Mouse (Mus musculus) heart, adult 10 weeks (tissue): ENCODE data around the gene Hist1h2bl. TPM values are rescaled to one million over a fixed set of nuclear protein-coding genes. Genes with fewer than 3 reads are reported as not detected.

Source experiments
- polyA plus RNA-seq: library from polyadenylated mRNA; stranded (reverse); fragments of 350-450 nt; fragmentation: Illumina TruSeq; extraction: RNeasy Lipid Tissue Mini Kit (QIAGEN cat#74804); gene quantifications from one replicate; pipeline ENCODE4 v1.2.3, GENCODE M21; 2014; ENCODE audit warnings: low read depth, low replicate concordance

The Hist1h2bl gene
- not detected for polyA plus RNA-seq

DNA sequence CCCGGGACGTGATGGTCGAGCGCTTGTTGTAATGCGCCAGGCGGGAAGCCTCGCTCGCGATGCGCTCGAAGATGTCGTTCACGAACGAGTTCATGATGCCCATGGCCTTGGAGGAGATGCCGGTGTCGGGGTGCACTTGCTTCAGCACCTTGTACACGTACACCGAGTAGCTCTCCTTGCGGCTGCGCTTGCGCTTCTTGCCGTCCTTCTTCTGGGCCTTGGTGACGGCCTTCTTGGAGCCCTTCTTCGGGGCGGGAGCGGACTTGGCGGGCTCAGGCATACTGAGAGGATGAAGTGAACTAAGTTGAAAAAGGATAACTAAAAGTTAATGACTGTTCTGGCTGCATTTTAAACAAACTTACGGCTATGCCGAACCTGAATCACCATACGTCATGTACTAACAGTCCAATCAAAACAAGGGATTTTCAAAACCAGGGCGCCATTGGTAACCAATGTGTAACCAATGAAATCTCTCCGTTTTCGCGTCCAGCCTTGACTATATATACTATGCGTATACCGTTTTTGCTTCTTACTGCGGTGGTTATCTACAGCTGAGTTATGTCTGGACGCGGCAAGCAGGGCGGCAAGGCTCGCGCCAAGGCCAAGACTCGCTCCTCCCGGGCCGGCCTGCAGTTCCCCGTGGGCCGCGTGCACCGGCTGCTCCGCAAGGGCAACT, at the start of gene Hist1h2bl, which contains the start of gene Hist1h2ai:
Hist1h2bl (minus strand) TSS at position 280 of the 676 bp plus-strand sequence.
Hist1h2ai (plus strand) TSS at position 559 of the 676 bp plus-strand sequence.

DNA sequence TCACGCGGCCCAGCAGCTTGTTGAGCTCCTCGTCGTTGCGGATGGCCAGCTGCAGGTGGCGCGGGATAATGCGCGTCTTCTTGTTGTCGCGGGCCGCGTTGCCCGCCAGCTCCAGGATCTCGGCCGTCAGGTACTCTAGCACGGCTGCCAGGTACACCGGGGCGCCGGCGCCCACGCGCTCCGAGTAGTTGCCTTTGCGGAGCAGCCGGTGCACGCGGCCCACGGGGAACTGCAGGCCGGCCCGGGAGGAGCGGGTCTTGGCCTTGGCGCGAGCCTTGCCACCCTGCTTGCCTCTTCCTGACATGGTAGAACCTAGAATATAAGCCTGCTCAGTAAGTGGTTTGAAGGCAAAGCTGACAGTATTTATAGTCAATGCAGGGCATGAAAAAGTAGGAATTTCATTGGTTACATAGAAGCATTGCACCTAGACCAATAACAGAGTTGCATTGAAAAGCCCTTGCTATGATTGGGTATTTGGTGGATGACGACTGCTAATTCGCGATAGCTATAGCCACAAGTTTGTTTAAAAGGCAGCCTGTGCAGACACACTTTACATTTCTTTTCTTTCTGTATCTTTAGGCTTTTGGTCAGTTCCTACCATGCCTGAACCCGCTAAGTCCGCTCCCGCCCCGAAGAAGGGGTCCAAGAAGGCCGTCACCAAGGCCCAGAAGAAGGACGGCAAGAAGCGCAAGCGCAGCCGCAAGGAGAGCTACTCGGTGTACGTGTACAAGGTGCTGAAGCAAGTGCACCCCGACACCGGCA, 37.8 kb upstream of the Hist1h2bl start, which contains the start of the genes Hist1h2ak and Hist1h2bn:
Hist1h2ak (minus strand) TSS at position 304 of the 762 bp plus-strand sequence.
Hist1h2bn (plus strand) TSS at position 600 of the 762 bp plus-strand sequence.

DNA sequence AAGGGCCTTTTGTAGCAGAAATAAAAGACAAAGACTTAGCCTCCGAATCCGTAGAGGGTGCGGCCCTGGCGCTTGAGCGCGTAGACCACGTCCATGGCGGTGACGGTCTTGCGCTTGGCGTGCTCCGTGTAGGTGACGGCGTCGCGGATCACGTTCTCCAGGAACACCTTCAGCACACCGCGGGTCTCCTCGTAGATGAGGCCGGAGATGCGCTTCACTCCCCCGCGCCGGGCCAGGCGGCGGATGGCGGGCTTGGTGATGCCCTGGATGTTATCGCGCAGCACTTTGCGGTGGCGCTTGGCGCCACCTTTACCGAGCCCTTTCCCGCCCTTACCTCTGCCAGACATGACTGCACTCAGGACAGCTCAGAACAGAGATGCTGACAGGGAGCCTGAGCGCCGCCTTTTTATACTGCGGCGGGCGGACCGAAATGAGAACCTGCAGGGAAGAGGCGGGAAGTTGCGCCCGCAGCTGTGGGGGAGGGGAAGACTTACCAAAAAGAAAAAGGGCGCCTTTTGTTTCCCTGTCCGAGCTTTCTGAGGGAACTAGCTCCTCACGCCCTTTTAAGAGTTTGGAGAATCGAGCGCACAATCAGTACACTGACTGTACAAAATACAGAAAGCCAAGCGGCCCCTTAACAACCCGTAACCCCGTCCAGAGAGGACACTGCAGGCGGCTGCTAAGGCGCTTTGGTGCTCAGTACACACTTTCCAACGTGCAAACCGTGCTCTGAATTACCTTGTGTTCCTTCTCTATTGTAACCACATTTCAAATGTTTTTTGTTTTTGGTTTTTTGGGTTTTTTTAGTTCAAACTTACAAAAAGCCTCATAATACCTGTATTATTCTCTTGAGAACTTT, 34.4 kb upstream of the Hist1h2bl start, which contains the start of gene Hist1h4k:
Hist1h4k (minus strand) TSS at position 347 of the 859 bp plus-strand sequence.

DNA sequence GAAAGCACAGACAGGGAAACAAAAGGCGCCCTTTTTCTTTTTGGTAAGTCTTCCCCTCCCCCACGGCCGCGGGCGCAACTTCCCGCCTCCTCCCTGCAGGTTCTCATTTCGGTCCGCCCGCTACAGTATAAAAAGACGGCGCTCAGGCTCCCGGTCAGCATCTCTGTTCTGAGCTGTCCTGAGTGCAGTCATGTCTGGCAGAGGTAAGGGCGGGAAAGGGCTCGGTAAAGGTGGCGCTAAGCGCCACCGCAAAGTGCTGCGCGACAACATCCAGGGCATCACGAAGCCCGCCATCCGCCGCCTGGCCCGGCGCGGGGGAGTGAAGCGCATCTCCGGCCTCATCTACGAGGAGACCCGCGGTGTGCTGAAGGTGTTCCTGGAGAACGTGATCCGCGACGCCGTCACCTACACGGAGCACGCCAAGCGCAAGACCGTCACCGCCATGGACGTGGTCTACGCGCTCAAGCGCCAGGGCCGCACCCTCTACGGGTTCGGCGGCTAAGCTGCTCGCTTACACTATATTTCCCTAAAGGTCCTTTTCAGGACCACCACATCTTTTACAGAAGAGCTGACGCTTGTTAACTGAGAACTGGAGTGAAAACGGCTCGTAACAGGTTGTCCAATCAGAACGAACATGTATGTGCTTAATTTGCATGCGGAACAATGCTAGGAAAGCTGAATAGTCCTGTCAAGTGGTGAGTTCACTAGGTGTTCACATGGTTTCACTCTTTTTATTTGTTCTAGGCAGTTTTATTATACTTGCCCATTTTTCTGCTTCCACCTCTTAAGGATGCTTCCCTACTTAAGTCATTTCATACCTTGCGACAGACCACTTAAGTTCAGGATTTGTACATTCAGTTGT, 19.2 kb upstream of the Hist1h2bl start, which contains the start of gene Hist1h4j:
Hist1h4j (plus strand) TSS at position 159 of the 862 bp plus-strand sequence.

DNA sequence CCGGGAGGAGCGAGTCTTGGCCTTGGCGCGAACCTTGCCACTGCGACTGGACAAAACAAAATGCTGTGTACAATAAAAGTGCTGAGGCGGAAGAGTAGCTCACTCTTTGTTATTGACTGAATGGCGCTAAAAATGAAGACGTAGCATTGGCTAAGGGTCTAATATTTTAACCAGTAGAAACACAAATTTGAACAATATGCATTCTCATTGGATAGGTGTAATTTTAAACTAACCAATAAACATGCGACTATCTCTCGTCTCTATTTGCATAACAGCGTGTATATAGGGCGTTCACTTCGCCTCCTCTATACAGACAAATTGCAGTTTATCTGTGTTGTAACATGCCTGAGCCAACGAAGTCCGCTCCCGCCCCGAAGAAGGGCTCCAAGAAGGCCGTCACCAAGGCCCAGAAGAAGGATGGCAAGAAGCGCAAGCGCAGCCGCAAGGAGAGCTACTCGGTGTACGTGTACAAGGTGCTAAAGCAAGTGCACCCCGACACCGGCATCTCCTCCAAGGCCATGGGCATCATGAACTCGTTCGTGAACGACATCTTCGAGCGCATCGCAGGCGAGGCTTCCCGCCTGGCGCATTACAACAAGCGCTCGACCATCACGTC, 5.9 kb upstream of the Hist1h2bl start, which contains the start of gene Hist1h2bm:
Hist1h2bm (plus strand) TSS at position 288 of the 616 bp plus-strand sequence.

DNA sequence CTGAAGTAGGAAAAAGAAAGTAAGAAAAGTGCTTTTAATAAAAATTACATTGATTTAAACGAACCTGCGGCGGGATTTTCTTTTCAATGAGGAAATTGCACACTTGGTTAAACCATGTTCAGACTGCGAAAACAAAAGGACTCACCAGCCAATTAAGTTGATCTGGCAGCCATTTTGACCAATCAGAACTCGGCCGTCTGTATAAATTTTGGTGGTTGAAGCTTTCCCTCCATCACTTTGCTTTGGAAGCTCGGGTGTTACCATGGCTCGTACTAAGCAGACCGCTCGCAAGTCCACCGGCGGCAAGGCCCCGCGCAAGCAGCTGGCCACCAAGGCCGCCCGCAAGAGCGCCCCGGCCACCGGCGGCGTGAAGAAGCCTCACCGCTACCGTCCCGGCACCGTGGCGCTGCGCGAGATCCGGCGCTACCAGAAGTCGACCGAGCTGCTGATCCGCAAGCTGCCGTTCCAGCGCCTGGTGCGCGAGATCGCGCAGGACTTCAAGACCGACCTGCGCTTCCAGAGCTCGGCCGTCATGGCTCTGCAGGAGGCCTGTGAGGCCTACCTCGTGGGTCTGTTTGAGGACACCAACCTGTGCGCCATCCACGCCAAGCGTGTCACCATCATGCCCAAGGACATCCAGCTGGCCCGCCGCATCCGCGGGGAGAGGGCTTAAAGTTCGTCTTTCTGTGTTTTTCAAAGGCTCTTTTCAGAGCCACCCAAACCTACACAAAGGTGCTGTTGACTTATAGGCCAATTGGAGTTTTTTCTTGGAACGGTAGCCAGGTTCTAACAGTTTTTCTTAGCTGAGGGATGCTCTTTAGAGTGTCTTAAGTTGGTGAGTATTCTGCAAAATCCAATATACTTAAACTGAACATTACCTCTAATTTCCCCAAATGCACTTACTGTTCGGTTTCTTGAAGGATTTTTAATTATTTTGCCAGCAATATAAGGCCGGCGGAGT, 1.7 kb upstream of the Hist1h2bl start, which contains the start of gene Hist1h3h:
Hist1h3h (plus strand) TSS at position 263 of the 961 bp plus-strand sequence.

DNA sequence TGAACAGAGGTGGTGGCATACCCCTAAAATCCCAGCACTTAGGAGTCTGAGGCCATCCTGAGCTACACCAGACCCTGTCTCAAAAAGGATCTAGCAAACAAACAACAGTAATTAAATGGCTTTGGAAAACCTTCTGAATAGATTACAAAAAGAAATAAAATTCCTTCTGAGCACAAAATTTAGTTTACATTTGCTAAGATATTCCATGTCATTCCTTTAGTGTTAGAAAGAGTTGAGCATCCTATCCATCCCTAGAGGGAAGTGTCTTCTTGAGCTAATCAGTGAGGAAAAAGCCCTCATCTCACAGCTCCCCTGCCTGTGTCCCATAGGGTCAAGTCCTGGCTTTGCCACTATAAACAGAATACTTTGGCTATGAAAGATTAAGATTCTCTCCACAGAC, 18.1 kb downstream of the Hist1h2bl start, which contains the start of gene Olfr1359:
Olfr1359 (plus strand) TSS at position 301 of the 400 bp plus-strand sequence.

DNA sequence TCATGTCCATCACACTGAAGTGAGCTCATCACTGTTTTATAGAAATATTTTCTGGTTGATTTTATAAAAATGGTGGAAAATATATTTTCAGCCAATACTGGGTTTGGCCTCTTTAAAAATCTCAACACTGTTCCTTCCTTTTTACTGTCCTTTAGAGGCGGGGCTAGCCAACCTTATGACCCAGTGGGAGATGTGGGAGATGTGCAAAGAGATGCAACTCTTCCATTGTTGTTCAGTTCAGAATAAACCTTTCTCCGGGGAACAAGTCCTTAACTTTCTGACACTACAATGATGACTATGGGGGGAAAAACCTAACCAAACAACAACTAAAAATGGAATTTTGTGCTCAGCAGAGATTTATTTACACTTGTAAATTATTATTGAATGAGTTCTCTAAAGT, 38.6 kb downstream of the Hist1h2bl start, which contains the start of gene Olfr1360:
Olfr1360 (minus strand) TSS at position 101 of the 400 bp plus-strand sequence.

Other genes with a start within 250 kb of the Hist1h2bl start
- gene Nkapl, start 247.6 kb downstream of the Hist1h2bl start, polyA plus RNA-seq, result 1.0 TPM
- gene Zkscan4, start 237.2 kb downstream of the Hist1h2bl start, polyA plus RNA-seq, result 1.6 TPM
- not detected for gene Gm10065, start 236.7 kb downstream of the Hist1h2bl start, polyA plus RNA-seq
- gene AK157302, start 220.9 kb downstream of the Hist1h2bl start, polyA plus RNA-seq, result 2.7 TPM
- 28.7 TPM for gene Gm11273, start 214.7 kb downstream of the Hist1h2bl start, polyA plus RNA-seq
- 6.1 TPM for gene Zkscan8, start 185.0 kb downstream of the Hist1h2bl start, polyA plus RNA-seq
- gene Olfr1366, start 173.3 kb downstream of the Hist1h2bl start, polyA plus RNA-seq, result not detected
- not detected for gene Olfr1535, start 156.2 kb downstream of the Hist1h2bl start, polyA plus RNA-seq
- not detected for gene Olfr1364, start 134.4 kb downstream of the Hist1h2bl start, polyA plus RNA-seq
- not detected for gene Olfr1362, start 102.1 kb downstream of the Hist1h2bl start, polyA plus RNA-seq
- gene Olfr11, start 73.6 kb downstream of the Hist1h2bl start, polyA plus RNA-seq, result not detected
- gene Olfr1361, start 52.8 kb downstream of the Hist1h2bl start, polyA plus RNA-seq, result not detected
- not detected for gene Olfr1360, start 38.7 kb downstream of the Hist1h2bl start, polyA plus RNA-seq
- not detected for gene Olfr1359, start 18.0 kb downstream of the Hist1h2bl start, polyA plus RNA-seq
- not detected for gene Hist1h2ai, start 279 bp upstream of the Hist1h2bl start, polyA plus RNA-seq
- not detected for gene Hist1h3h, start 1.5 kb upstream of the Hist1h2bl start, polyA plus RNA-seq
- gene Hist1h2bm, start 5.9 kb upstream of the Hist1h2bl start, polyA plus RNA-seq, result not detected
- gene Hist1h4j, start 18.9 kb upstream of the Hist1h2bl start, polyA plus RNA-seq, result not detected
- not detected for gene Hist1h4k, start 34.4 kb upstream of the Hist1h2bl start, polyA plus RNA-seq
- gene Hist1h2ak, start 37.7 kb upstream of the Hist1h2bl start, polyA plus RNA-seq, result not detected
- not detected for gene Hist1h2bn, start 38.0 kb upstream of the Hist1h2bl start, polyA plus RNA-seq
- not detected for gene Hist1h1b, start 64.5 kb upstream of the Hist1h2bl start, polyA plus RNA-seq
- gene Hist1h3i, start 67.2 kb upstream of the Hist1h2bl start, polyA plus RNA-seq, result 2.4 TPM
- not detected for gene Hist1h2an, start 71.1 kb upstream of the Hist1h2bl start, polyA plus RNA-seq
- not detected for gene Hist1h2bp, start 71.3 kb upstream of the Hist1h2bl start, polyA plus RNA-seq
- gene Hist1h2bq, start 94.1 kb upstream of the Hist1h2bl start, polyA plus RNA-seq, result 0.92 TPM
- not detected for gene Hist1h2ao, start 94.3 kb upstream of the Hist1h2bl start, polyA plus RNA-seq
- not detected for gene Hist1h4m, start 95.6 kb upstream of the Hist1h2bl start, polyA plus RNA-seq
- not detected for gene Hist1h4n, start 116.1 kb upstream of the Hist1h2bl start, polyA plus RNA-seq
- not detected for gene Hist1h2ap, start 117.4 kb upstream of the Hist1h2bl start, polyA plus RNA-seq
- gene Hist1h2br, start 117.6 kb upstream of the Hist1h2bl start, polyA plus RNA-seq, result not detected
- 0.31 TPM for gene Zfp184, start 229.0 kb upstream of the Hist1h2bl start, polyA plus RNA-seq